Mouse (Mus musculus) CH12.LX (cell line): ENCODE data around the gene Gm44965. TPM values are rescaled to one million over a fixed set of nuclear protein-coding genes. Genes with fewer than 3 reads are reported as not detected.

ENCODE experiments used
- DNase-seq: peaks from one replicate; pipeline ENCODE4 v3.0.0-alpha.2; 2013; ENCODE audit errors: extremely low read depth
- H3K27ac ChIP-seq: 2 replicates; pipeline ENCODE4 v1.5.1; 2012; ENCODE audit warnings: low read depth, mild to moderate bottlenecking, control low read depth, moderate library complexity; ENCODE audit not compliant: insufficient read depth
- H3K27me3 ChIP-seq: replicated peaks from 2 replicates; pipeline ENCODE3; 2012; ENCODE audit warnings: inconsistent platforms
- H3K36me3 ChIP-seq, 2 experiments: replicated peaks in 1 of 2; 2 replicates each; pipeline versions ENCODE3 to v1.6.1; 2012; ENCODE audit warnings: inconsistent platforms in 1 of 2, low read length in 1 of 2, mild to moderate bottlenecking in 1 of 2, mixed read lengths in 1 of 2, moderate library complexity in 1 of 2; ENCODE audit not compliant: control insufficient read depth in 1 of 2, insufficient read depth in 1 of 2
- H3K4me1 ChIP-seq, 2 experiments: 2 replicates each; pipeline ENCODE4 v1.6.1; 2012; ENCODE audit warnings: inconsistent platforms in 1 of 2, moderate library complexity in 1 of 2; ENCODE audit not compliant: insufficient read depth in 2 of 2, control insufficient read depth in 1 of 2
- H3K4me2 ChIP-seq: 2 replicates; pipeline ENCODE4 v1.6.1; 2012; ENCODE audit warnings: low read depth, mild to moderate bottlenecking, control low read depth; ENCODE audit not compliant: poor library complexity, insufficient read depth, severe bottlenecking
- H3K4me3 ChIP-seq, 3 experiments: fragments of 150-350 bp in 1 of 3; sonication (generic) in 1 of 3; replicated peaks in 1 of 3; 2 replicates each; pipeline versions ENCODE3 to v1.5.1; 2011 to 2012; ENCODE audit warnings: low read depth in 2 of 3, low read length in 2 of 3, mild to moderate bottlenecking in 2 of 3, moderate library complexity in 2 of 3, control low read depth in 1 of 3, improper control_type of control experiment in 1 of 3, inconsistent platforms in 1 of 3, mixed read lengths in 1 of 3; ENCODE audit not compliant: poor library complexity in 1 of 3
- H3K79me2 ChIP-seq: replicated peaks from 2 replicates; pipeline ENCODE4 v1.6.1; 2012; ENCODE audit warnings: mild to moderate bottlenecking, moderate library complexity; ENCODE audit not compliant: control insufficient read depth, poor library complexity, insufficient read depth, severe bottlenecking; ENCODE audit errors: extremely low read depth
- H3K9ac ChIP-seq: 2 replicates; pipeline ENCODE4 v1.6.1; 2012; ENCODE audit warnings: low read depth, mild to moderate bottlenecking, control low read depth, moderate library complexity; ENCODE audit not compliant: insufficient read depth
- H3K9me3 ChIP-seq: replicated peaks from 2 replicates; pipeline ENCODE3; 2012; ENCODE audit warnings: low read length, inconsistent platforms, mixed read lengths
- BHLHE40 ChIP-seq: IDR thresholded peaks from 2 replicates; pipeline ENCODE4 v1.6.1; 2011; ENCODE audit warnings: mild to moderate bottlenecking, low read depth, low read length, improper control_type of control experiment
- CHD1 ChIP-seq: IDR thresholded peaks from 2 replicates; pipeline ENCODE4 v1.6.1; 2012; ENCODE audit warnings: low read depth, low read length, improper control_type of control experiment, inconsistent platforms
- CHD2 ChIP-seq: IDR thresholded peaks from 2 replicates; pipeline ENCODE4 v1.6.1; 2011; ENCODE audit warnings: low read length, improper control_type of control experiment
- E2F4 ChIP-seq: IDR thresholded peaks from 2 replicates; pipeline ENCODE4 v1.6.1; 2011; ENCODE audit warnings: low read depth, low read length, improper control_type of control experiment; ENCODE audit not compliant: insufficient replicate concordance
- GABPA ChIP-seq: IDR thresholded peaks from 2 replicates; pipeline ENCODE4 v1.6.1; 2012; ENCODE audit warnings: low read depth, low read length, improper control_type of control experiment, inconsistent platforms; ENCODE audit not compliant: insufficient replicate concordance
- IRF4 ChIP-seq: IDR thresholded peaks from 2 replicates; pipeline ENCODE4 v1.6.1; 2014; ENCODE audit warnings: low read depth, mild to moderate bottlenecking, inconsistent platforms, low read length, improper control_type of control experiment
- JUND ChIP-seq: conservative IDR thresholded peaks from 2 replicates; pipeline ENCODE4 v1.6.1; 2011; ENCODE audit warnings: low read depth, low read length, improper control_type of control experiment
- MAFK ChIP-seq: IDR thresholded peaks from 2 replicates; pipeline ENCODE4 v1.6.1; 2011; ENCODE audit warnings: low read length, improper control_type of control experiment; ENCODE audit not compliant: insufficient replicate concordance
- MAZ ChIP-seq: IDR thresholded peaks from 2 replicates; pipeline ENCODE4 v1.6.1; 2012; ENCODE audit warnings: low read depth, mild to moderate bottlenecking, inconsistent platforms, low read length, improper control_type of control experiment, moderate library complexity
- MXI1 ChIP-seq: IDR thresholded peaks from 2 replicates; pipeline ENCODE4 v1.6.1; 2011; ENCODE audit warnings: mild to moderate bottlenecking, low read depth, low read length, improper control_type of control experiment
- MYC ChIP-seq: IDR thresholded peaks from 2 replicates; pipeline ENCODE4 v1.6.1; 2011; ENCODE audit warnings: low read depth, mild to moderate bottlenecking, improper control_type of control experiment, low read length
- RCOR1 ChIP-seq: conservative IDR thresholded peaks from 2 replicates; pipeline ENCODE4 v1.6.1; 2012; ENCODE audit warnings: low read depth, mild to moderate bottlenecking, inconsistent platforms, low read length, improper control_type of control experiment
- SIN3A ChIP-seq: IDR thresholded peaks from 2 replicates; pipeline ENCODE4 v1.6.1; 2012; ENCODE audit warnings: low read length, improper control_type of control experiment, inconsistent platforms
- SMC3 ChIP-seq: IDR thresholded peaks from 2 replicates; pipeline ENCODE4 v1.6.1; 2011; ENCODE audit warnings: low read depth, low read length, improper control_type of control experiment
- TBP ChIP-seq: conservative IDR thresholded peaks from 2 replicates; pipeline ENCODE4 v1.6.1; 2011; ENCODE audit warnings: low read depth, low read length, improper control_type of control experiment
- TCF12 ChIP-seq: IDR thresholded peaks from 2 replicates; pipeline ENCODE4 v1.6.1; 2014; ENCODE audit warnings: low read depth, mild to moderate bottlenecking, inconsistent platforms, low read length, improper control_type of control experiment
- ZNF384 ChIP-seq: IDR thresholded peaks from 2 replicates; pipeline ENCODE4 v1.6.1; 2012; ENCODE audit warnings: low read depth, low read length, improper control_type of control experiment, inconsistent platforms
- dilution Hi-C: fragments of 300-500 bp; cut with MboI; formaldehyde crosslinking; loops from 2 replicates; pipeline ENCODE4 v1.14.3; 2020; ENCODE audit warnings: low sequenced_read_pairs; ENCODE audit not compliant: extremely low pct_unique_long_range_greater_than_20kb, extremely low pct_ligation_motif_present
- in situ Hi-C: fragments of 300-500 bp; cut with MboI; formaldehyde crosslinking; loops from 3 replicates; pipeline ENCODE4 v1.14.3; 2019; ENCODE audit warnings: low sequenced_read_pairs, low pct_ligation_motif_present, low pct_unique_long_range_greater_than_20kb, mixed read lengths
- polyA plus RNA-seq: library from polyadenylated mRNA; unstranded; fragments of >175 nt; gene quantifications from 2 replicates; pipeline ENCODE4 v1.2.1, GENCODE M21; 2012; ENCODE audit warnings: low read depth; ENCODE audit not compliant: insufficient read length
- total RNA-seq, 2 experiments: library from RNA; depleted of rRNA; stranded (reverse); fragments of 300-350 nt in 1 of 2; fragments of >200 nt in 1 of 2; gene quantifications; 2 replicates each; pipeline ENCODE4 v1.2.3; 2012 to 2014

Gene Gm44965
- total and polyA plus RNA-seq, 3 experiments = not detected

DNA sequence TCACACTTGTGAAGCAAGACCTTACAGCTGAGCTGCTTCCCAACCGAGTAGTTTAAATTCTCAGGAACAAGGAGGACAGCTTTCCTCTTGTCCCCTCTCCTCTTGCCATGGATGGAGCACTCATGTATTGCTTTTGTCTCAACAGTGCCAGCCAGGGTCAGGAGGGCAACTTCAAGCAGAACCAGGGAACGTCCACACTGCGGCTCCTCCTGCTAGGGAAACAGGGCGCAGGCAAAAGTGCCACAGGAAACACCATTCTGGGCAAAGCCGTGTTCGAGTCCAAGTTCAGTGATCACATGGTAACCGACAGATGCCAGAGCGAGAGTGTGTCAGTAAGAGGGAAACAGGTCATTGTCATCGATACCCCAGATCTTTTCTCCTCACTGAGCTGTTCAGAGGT is 56.3 kb downstream of the Gm44965 start:
- dilution Hi-C loops = no loop called here
- no peak for DNase-seq

DNA sequence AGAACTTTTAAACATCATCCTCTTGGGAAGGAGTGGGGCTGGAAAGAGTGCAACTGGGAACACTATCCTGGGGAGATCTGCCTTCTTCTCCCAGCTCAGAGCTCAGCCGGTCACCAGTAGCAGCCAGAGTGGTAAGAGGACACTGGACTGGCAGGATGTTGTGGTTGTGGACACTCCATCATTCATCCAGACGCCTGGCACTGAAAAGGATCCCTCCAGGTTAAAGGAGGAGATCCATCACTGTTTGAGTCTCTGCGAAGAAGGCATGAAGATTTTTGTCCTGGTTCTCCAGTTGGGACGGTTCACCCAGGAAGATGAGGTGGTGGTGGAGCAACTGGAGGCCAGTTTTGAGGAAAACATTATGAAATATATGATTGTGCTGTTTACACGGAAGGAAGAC is 65.0 kb downstream of the Gm44965 start:
- in situ Hi-C loops = no loop called here
- H3K9ac ChIP-seq = no peak overlapping the region
- no peak overlapping the region for H3K4me2 ChIP-seq
- 0 out of 2 replicates have a peak, but pooled peaks cover 7% of the 10 kb centered on the region for H3K79me2 ChIP-seq
- H3K27ac ChIP-seq = no peak overlapping the region
- dilution Hi-C loops = no loop called here
- H3K36me3 ChIP-seq = peaks cover 41 to 56% of the 10 kb centered on the region in 2 experiments
- no peak for DNase-seq
- H3K4me3 ChIP-seq = no peak overlapping the region
- peaks cover 0 to 3% of the 10 kb centered on the region in 2 experiments; a peak in 1 of 4 replicates for H3K4me1 ChIP-seq
- H3K27me3 ChIP-seq = no peaks in the 10 kb centered on the region
- no peaks in the 10 kb centered on the region for H3K9me3 ChIP-seq
- TF ChIP-seq BHLHE40 (no peak), RCOR1 (no peak), SIN3A (no peak)
- TF ChIP-seq, all 38 proteins: peak for 0

More for the DNA sequence above, 56.3 kb downstream of the Gm44965 start:
- Histone ChIP-seq H3K9me3 (peaks cover 8% of the 10 kb centered on the region), H3K4me1 (peaks cover 15 to 42% of the 10 kb centered on the region in 2 experiments), H3K27me3 (no peaks in the 10 kb centered on the region), H3K79me2 (peaks cover 30% of the 10 kb centered on the region), H3K9ac (no peak overlapping the region), H3K27ac (no peak overlapping the region), H3K36me3 (peaks cover 38 to 52% of the 10 kb centered on the region in 2 experiments), H3K4me3 (no peak overlapping the region), H3K4me2 (no peak overlapping the region)
- in situ Hi-C loops = no loop called here
- no peak for TF ChIP-seq MXI1
- no peak for TF ChIP-seq TBP
- no peak for TF ChIP-seq JUND
- TF ChIP-seq GABPA = no peak
- no peak for TF ChIP-seq TCF12
- TF ChIP-seq BHLHE40 = no peak
- no peak for TF ChIP-seq MYC
- no peak for TF ChIP-seq MAZ
- no peak for TF ChIP-seq SMC3

DNA sequence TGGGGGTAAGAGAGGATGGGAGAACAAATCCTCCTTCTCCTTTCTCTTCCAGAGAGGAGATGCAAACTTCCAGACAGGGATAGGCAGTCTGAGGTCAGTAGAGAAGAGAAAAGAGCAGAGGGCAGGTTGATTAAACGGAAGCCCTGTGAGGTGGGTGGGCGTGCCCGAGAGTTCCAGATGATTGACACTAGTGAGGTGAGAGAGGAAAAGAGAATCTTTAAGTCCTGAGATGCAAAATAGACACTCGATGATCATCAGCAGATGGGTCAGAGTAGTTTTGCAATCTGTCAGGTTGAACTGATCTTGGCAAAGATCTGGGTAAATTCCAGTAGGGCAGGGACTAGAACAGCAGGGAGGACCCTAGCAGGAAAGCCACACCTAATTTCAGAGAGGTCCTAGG is 71.0 kb downstream of the Gm44965 start:
- Histone ChIP-seq H3K79me2 (no peaks in the 10 kb centered on the region), H3K4me2 (no peak overlapping the region), H3K4me1 (peaks cover 11 to 51% of the 10 kb centered on the region in 2 experiments), H3K36me3 (peaks cover 2 to 18% of the 10 kb centered on the region in 2 experiments), H3K27ac (no peak overlapping the region), H3K9ac (no peak overlapping the region), H3K27me3 (no peaks in the 10 kb centered on the region), H3K4me3 (no peak overlapping the region), H3K9me3 (no peaks in the 10 kb centered on the region)
- in situ Hi-C loops (no loop called here), dilution Hi-C loops (no loop called here)
- no peak for DNase-seq
- TF ChIP-seq IRF4 (no peak), ZNF384 (no peak), MAFK (no peak), E2F4 (no peak), CHD2 (no peak), CHD1 (no peak)
